Mouse (Mus musculus) urinary bladder, postnatal 25 days (tissue): ENCODE results near the gene Inca1.

Source experiments
- DNase-seq: peaks from one replicate; pipeline ENCODE4 v3.0.0; 2022; ENCODE audit warnings: low spot score

Gene Inca1

GRCm38 (mm10) chr11:70701221-70701955 lies 1.4 kb upstream of the Inca1 start:
- no peak for DNase-seq

DNA sequence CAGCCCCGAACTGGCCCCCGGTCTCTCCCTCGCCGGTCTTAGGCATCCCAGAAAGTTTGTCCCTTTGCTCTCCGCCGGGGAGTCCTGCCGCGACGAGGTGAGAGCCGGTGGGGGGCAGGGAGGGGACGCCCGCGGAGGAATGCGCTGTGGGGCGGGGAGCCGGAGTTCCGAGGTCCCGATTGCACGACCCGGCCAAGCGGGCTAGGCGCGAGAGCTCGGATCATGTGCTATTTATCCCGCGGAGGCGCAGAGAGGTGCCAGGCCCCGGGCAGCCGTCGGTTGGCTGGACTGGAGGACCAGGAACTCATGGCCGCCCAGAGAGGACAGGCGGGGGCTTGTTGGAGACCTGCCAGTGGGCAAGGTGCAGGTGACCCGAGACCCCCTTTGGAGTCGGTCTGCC lies 658 bp upstream of the Inca1 start:
- DNase-seq: peak; percentile 72

GRCm38 (mm10) chr11:70699051-70699450 lies 904 bp downstream of the Inca1 start:
- DNase-seq: no peak

DNA sequence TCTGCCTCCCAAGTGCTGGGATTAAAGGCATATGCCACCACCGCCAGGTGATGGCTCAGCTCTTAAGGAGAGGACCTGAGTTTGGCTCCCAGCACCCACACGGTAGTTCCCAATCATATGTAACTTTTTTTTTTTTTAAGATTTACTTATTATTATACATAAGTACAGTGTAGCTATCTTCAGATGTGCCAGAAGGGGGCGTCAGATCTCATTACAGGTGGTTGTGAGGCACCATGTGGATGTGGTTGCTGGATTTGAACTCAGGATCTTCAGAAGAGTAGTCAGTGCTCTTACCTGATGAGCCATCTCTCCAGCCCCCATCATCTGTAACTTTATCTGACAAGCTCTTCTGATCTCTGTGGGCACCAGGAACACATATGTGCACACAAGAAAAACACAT lies 2.6 kb downstream of the Inca1 start:
- no peak for DNase-seq

- DNase-seq: no peak
Observed at GRCm38 (mm10) chr11:70693504-70693903, 6.5 kb downstream of the Inca1 start.

DNA sequence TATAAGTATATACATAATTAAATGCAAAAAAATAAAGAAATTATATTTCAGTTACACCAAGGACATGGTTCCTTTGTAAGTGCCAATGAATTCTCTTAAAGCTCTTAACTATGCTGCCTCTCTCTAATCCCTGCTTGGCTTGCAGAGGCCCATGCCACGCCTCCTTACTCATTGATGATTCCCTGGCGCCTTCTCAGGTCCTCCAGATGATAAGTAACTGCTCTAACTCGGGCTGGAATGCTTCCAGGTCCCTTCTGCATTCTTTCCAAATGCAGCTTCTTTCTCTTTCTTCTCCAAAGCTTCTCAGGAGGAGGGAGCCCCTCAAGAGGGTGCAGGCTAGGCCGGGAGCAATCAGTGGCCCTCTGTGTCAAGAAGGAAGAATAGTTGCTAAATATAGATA lies 10.4 kb downstream of the Inca1 start:
- DNase-seq: no peak

DNA sequence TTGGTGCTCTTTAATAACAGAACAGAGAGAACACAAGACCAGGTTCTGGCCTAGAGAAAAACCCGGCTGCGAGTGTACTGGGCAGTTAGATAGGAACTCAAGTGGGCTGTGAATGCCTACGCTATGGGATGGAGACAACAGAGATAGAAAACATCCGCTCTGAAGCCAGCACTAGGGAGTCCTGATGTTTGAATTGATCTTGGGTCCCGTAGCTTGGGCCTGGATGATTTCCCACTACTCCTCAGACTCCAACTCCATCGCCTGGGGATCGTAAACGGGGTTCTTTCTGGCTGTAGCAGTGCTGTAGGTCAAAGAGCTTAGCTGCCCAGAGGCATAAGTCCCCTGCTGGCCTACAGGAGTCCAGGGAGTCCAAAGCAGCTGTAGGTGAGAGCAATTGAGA lies 11.6 kb downstream of the Inca1 start:
- DNase-seq: no peak

DNA sequence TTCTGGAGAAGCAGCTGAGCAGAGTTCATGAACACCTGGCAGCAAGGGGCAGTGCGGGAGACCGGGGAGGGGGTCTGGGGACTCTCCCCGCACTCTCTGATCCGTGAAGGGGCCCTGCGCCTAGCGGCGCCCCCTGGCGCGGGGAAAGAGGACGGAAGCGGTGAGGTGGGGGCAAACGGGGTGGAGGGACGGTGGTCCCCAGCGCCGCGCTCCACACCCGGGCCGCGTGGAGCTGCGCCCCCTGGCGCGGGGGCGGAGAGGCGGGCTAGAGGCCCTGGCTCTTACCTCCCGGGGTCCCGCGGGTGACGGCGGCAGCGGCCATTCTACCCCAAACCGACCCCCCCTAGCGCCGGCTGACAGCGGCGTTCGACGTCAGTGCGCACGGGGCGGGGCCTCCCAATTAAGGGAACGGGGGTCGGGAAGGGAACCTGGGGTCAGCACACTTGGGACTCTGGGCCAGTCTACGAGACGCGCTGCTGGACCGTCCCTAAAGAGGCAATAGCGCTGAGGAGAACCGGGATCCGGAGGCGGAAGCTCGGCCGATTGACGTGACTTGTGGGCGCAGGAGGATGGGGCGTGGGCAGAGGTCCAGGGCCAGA lies 12.3 kb downstream of the Inca1 start, which contains the start of gene Camta2:
TSS of gene Camta2 (minus strand) at position 505 of the 599 bp plus-strand sequence.
- DNase-seq: peak; percentile 87

- no peak for DNase-seq
Observed at GRCm38 (mm10) chr11:70686901-70687566, 12.9 kb downstream of the Inca1 start.

- no peak for DNase-seq
Observed at GRCm38 (mm10) chr11:70683640-70684039, 16.3 kb downstream of the Inca1 start.

- DNase-seq: no peak
Observed at GRCm38 (mm10) chr11:70681897-70682581, 17.9 kb downstream of the Inca1 start.

GRCm38 (mm10) chr11:70681170-70681569 lies 18.8 kb downstream of the Inca1 start:
- DNase-seq: no peak

DNA sequence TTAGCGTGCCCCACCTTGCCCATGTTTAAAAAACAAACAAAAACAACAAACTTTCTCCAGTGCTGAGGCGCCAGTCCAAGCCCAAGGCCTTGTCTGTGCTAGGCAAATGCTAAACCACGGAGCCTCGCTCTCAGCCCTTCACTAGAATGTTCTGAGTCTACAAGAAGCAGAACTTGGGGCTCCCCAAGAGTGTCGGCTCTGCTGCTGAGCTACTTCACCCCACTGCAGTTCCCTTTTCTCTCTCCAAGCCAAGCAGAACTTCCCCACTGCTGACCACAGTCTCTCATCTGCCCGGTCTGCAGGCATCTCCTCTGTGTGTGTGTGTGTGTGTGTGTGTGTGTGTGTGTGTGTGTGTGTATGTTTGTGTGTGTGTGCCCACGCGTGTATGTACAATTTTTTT lies 20.1 kb downstream of the Inca1 start:
- no peak for DNase-seq

GRCm38 (mm10) chr11:70679361-70679760 lies 20.6 kb downstream of the Inca1 start:
- no peak for DNase-seq

DNA sequence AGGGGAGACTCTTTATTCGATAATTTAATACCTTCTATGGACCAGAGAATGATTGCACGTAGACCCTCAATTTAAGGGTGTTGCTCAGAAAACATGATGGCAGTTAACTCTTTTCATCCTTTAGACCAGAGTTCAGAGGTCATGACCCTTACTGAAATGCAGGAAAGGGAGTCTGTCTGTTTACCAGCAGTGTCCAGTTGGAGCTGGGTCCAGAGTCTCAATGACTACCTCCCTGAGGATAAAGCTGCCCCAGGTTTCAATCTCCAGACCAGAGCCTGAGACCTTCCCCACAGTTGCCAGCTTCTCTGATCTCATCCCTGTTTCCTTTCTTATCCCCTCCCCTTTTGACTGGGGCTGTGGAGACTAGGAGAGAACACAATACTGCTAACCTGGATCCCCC lies 21.4 kb downstream of the Inca1 start:
- DNase-seq: no peak

DNA sequence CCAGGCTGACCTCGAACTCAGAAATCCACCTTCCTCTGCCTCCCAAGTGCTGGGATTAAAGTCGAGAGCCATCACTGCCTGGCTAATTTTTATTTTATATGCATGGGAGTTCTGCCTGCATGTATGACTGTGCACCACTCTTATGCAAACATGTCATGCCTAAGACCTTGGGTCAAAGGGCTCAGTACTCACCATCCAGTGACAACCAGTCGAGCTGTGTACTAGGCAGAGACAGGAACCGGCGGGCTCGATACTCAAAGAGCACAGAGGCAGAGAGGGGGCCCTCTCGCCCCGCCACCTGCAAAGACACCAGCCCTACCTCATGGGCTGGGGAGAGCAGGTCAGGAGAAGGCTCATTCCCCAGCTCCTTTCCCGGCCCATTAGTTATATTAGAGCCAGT lies 21.9 kb downstream of the Inca1 start:
- no peak for DNase-seq

- no peak for DNase-seq
Observed at GRCm38 (mm10) chr11:70674501-70674900, 25.5 kb downstream of the Inca1 start.

DNA sequence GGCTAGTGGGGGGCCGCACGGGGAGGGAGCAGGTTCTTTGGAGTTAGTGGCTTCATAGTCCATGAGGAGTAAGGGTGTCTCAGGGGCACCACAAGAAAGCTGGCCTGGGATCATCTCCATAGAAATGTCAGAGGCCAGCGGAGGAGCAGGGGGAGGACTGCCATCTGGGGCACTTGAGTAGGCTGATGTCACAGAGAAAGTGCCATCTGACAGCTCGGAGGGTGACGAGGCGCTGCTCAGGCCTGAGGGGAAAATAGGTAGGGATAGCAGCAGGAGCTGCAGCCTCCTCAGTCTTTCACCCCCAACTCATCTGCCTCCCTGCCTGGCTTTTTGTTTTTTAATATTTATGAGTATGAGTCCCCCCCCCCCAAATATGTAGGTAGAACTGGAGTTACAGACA lies 25.9 kb downstream of the Inca1 start:
- no peak for DNase-seq

DNA sequence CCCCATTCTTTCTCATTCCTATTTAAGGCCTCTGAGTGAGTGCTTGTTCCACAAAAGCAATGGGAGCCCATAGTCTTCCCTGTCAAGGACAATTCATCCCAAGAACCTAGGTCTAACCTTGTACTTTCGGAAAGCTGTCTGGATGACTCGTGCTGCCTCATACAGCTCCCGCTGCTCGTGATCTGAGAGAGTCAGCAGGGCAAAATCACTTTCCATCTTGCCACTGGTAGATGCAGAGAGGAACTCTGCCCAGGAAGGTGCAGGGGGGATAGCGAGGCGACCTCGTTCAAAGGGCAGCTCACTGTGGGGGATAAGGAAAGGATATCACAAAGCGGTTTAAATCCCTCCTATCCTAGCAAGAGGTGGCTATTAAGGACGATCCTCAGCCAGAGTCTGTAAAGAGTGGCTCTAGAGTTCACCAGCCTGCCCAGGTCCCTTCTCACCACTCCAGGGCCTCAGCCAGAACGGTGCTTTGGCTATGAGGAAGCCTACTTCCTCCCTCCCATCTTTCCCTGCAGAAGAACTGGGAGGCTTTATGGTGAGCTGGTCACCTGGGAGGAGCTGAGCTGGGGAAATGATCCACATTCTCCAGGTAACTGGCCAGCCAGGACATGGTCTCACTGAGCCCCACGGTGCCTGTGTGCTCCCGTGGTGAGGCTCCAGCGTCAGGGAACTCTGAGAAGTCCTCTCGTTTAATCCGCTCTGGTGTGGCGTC lies 28.5 kb downstream of the Inca1 start:
- DNase-seq: no peak

DNA sequence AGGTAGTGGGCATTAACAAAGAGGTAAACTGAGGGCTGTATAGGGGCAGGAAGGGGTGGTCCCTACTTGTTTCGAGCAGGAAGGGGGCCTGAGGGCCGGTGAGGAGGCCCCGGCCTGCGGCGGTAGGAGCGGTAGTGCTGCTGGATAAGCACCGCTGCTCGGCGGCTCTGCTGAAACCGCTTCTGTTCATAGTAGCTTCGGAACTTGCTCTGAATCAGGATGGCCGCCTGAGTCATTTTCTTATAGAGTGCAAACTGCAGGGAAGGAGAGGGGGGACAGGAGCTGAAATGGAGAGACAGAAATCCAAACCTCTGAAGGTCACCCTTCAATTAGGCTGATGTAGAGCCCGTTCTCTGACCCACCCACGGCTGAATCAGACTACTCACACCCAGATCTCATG lies 29.5 kb downstream of the Inca1 start:
- no peak for DNase-seq

GRCm38 (mm10) chr11:70669582-70670345 lies 30.2 kb downstream of the Inca1 start:
- peak; percentile 66 for DNase-seq
